Mouse (Mus musculus): ENCODE data around the gene Ppp1r36.

The Ppp1r36 gene

GRCm38 (mm10) chr12:76463391-76463790 is 46.1 kb downstream of the Ppp1r36 start:
- CTCF ChIA-PET, result interaction anchor here (0.6 to 0.8 kb wide), 4 partner anchors 12 to 490 kb away, joined by 3 to 4 read pairs (median 4); no protein-coding TSS in a partner anchor
- POLR2A ChIA-PET, result interaction anchor here in 2 of 4 experiments (0.7 to 1.1 kb wide), 2 partner anchors 16 to 232 kb away, joined by 4 to 5 read pairs; no protein-coding TSS in a partner anchor

DNA sequence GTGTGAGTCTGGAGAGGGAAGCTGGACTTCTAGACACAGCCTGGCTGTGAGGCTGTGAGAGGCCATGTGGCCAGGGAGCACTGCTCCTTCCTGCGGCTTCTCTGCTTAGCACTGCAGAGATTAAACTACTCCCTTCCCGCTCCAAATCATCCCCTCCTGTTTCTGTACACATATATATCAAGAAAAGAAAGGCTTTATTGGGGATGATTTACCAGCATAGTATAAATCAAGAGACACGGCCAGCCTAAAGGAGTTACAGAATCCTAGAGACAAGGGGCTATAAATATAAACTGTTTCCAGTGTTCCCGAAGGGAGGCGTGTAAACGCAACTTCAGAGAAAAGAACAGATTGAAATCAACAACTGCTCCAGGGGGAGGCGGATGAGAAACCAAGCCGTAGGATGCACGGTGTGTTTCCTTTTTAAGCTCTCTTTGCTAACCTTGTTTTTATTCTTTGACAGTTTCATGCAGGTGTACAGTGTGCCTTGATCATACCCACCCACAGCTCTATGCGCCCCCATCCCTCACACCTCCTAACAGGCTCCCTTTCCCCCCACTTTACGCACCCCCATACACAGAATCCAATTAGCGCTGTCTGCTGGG is 47.4 kb downstream of the Ppp1r36 start:
- POLR2A ChIA-PET, result no interaction called here
- CTCF ChIA-PET, result no interaction called here

GRCm38 (mm10) chr12:76466651-76467050 is 49.3 kb downstream of the Ppp1r36 start:
- ChIA-PET POLR2A (interaction anchor here in 2 of 4 experiments (0.5 to 1.5 kb wide), 3 partner anchors 9 to 40 kb away, joined by 3 to 4 read pairs (median 4); no protein-coding TSS in a partner anchor), CTCF (interaction anchor here in 2 of 4 experiments (0.6 to 0.7 kb wide), 2 partner anchors 41 to 177 kb away, joined by 3 read pairs; no protein-coding TSS in a partner anchor)

GRCm38 (mm10) chr12:76467256-76467655 is 49.9 kb downstream of the Ppp1r36 start:
- CTCF ChIA-PET, result no interaction called here
- POLR2A ChIA-PET, result interaction anchor here in 1 of 4 experiments (0.8 kb wide), 1 partner anchor 9 kb away, joined by 4 read pairs; no protein-coding TSS in a partner anchor

- CTCF ChIA-PET, result interaction anchor here in 2 of 4 experiments (0.6 to 1.9 kb wide), 3 partner anchors 52 to 386 kb away, joined by 3 to 4 read pairs (median 3); no protein-coding TSS in a partner anchor
- POLR2A ChIA-PET, result interaction anchor here in 1 of 4 experiments (0.6 to 1.1 kb wide), 3 partner anchors 27 to 218 kb away, joined by 3 to 4 read pairs (median 3); partner anchors contain the start of gene Hspa2
These were observed 54.7 kb downstream of the Ppp1r36 start for GRCm38 (mm10) chr12:76472046-76472445.

GRCm38 (mm10) chr12:76473562-76474245 is 56.4 kb downstream of the Ppp1r36 start:
- ChIA-PET CTCF (interaction anchor here (0.6 to 2.5 kb wide), 16 partner anchors 12 to 1573 kb away, joined by 3 to 17 read pairs (median 4); no protein-coding TSS in a partner anchor), POLR2A (interaction anchor here in 2 of 4 experiments (0.6 to 1.6 kb wide), 13 partner anchors 12 to 858 kb away, joined by 3 to 10 read pairs (median 3); partner anchors contain the start of genes Hspa2 (in 1 of the 2) and Mthfd1 (in 1 of the 2))

DNA sequence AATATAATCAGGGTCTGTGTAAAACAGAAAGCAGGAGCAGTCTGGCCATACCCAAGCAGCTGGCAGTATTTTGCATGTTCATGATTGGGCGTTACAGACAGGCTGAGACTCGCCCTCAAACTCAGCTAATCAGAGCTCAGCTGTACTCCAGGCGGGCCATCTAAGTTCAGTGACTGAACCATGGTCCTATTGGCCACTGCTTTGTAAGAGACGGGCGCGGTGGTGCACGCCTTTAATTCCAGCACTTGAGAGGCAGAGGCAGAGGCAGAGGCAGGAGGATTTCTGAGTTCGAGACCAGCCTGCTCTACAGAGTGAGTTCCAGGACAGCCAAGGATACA is 56.9 kb downstream of the Ppp1r36 start:
- ChIA-PET POLR2A (interaction anchor here in 2 of 4 experiments (0.6 to 1.6 kb wide), 13 partner anchors 12 to 859 kb away, joined by 3 to 10 read pairs (median 3); partner anchors contain the start of genes Hspa2 (in 1 of the 2) and Mthfd1 (in 1 of the 2)), CTCF (interaction anchor here in 3 of 4 experiments (0.6 to 2.5 kb wide), 10 partner anchors 14 to 1573 kb away, joined by 3 to 15 read pairs (median 4); no protein-coding TSS in a partner anchor)

GRCm38 (mm10) chr12:76474802-76475201 is 57.5 kb downstream of the Ppp1r36 start:
- ChIA-PET CTCF (interaction anchor here in 1 of 4 experiments (1.1 to 2.5 kb wide), 3 partner anchors 21 to 362 kb away, joined by 3 to 9 read pairs (median 4); no protein-coding TSS in a partner anchor), POLR2A (interaction anchor here in 2 of 4 experiments (0.8 to 1.6 kb wide), 8 partner anchors 11 to 133 kb away, joined by 3 to 10 read pairs (median 6); partner anchors contain the start of gene Hspa2 (in 1 of the 2))

GRCm38 (mm10) chr12:76476146-76476545 is 58.8 kb downstream of the Ppp1r36 start:
- ChIA-PET CTCF (no interaction called here), POLR2A (no interaction called here)

DNA sequence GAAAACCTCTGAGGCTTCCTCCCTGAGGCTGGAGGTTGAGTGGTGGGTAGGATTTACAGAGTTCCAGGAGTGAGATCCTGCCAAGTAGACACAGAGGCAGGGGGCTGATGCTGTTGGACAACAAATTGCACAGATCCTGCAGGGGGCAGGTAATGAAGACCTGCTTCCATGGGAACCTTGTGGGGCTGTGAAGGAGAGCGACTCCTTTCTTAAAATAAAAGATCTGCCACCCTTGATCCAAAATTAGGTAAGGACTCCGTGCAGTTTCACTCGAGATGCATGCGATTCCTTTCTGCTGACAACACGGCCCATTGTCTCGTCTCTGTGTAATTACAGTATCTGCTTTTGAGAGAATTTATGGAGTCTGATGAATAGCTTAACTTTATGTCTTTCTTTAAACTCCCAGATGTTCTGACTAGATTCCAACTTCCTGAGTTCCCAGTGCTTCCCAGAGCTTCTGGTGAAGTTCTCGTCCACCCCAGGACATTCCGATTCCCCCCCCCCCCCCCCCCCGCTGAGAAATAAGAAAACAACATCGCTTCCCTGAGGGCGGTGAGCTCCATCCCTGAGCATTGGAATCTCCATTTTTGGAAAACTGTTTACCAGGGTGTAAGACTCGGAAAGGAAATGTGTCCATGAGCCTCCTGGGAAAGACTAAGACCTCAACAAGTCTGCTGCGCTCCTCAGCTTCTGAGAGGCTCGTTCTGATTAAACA is 61.1 kb downstream of the Ppp1r36 start:
- CTCF ChIA-PET, result interaction anchor here in 1 of 4 experiments (1.0 kb wide), 1 partner anchor 75 kb away, joined by 8 read pairs; the partner anchor contains the start of gene Hspa2
- POLR2A ChIA-PET, result interaction anchor here in 2 of 4 experiments (0.6 to 1.2 kb wide), 3 partner anchors 19 to 70 kb away, joined by 3 to 5 read pairs (median 3); no protein-coding TSS in a partner anchor

GRCm38 (mm10) chr12:76479174-76479573 is 61.8 kb downstream of the Ppp1r36 start:
- ChIA-PET POLR2A (interaction anchor here in 2 of 4 experiments (0.8 to 1.2 kb wide), 2 partner anchors 19 to 69 kb away, joined by 3 read pairs; no protein-coding TSS in a partner anchor), CTCF (interaction anchor here in 1 of 4 experiments (0.6 to 1.0 kb wide), 2 partner anchors 75 to 77 kb away, joined by 4 to 8 read pairs; partner anchors contain the start of gene Hspa2)

GRCm38 (mm10) chr12:76479836-76480495 is 62.6 kb downstream of the Ppp1r36 start:
- POLR2A ChIA-PET, result interaction anchor here in 1 of 4 experiments (1.2 kb wide), 1 partner anchor 68 kb away, joined by 3 read pairs; no protein-coding TSS in a partner anchor

GRCm38 (mm10) chr12:76482446-76482845 is 65.1 kb downstream of the Ppp1r36 start:
- ChIA-PET CTCF (interaction anchor here in 2 of 4 experiments (0.7 to 0.9 kb wide), 2 partner anchors 14 to 65 kb away, joined by 3 read pairs; partner anchors contain the start of gene Ppp1r36 (in 1 of the 2)), POLR2A (interaction anchor here in 3 of 4 experiments (0.6 to 1.1 kb wide), 3 partner anchors 79 to 287 kb away, joined by 3 to 4 read pairs (median 3); partner anchors contain the start of gene Hspa2 (in 1 of the 3))

More at GRCm38 (mm10) chr12:76479836-76480495, 62.6 kb downstream of the Ppp1r36 start:
- CTCF ChIA-PET, result no interaction called here

DNA sequence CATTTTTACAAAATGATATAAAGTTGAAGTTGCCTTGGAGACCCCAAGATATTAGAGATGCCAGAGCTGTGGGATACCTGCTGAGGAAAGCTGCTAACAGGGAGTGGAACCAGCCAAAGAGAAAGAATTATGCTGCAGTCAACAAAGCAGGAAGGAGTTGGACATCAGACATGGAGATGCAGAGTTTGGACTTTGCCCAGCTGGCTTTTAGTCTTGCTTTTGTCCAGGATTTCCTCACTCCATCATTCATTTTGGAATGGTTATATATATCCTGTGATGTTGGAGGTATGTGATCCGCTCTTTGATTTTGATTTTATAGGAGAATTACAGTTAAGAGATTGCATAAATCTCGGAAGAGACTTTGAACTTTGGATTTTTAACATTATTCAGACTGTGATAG is 65.6 kb downstream of the Ppp1r36 start:
- POLR2A ChIA-PET, result interaction anchor here in 2 of 4 experiments (0.6 to 1.1 kb wide), 2 partner anchors 79 to 287 kb away, joined by 3 to 4 read pairs; partner anchors contain the start of gene Hspa2 (in 1 of the 2)
- CTCF ChIA-PET, result interaction anchor here in 1 of 4 experiments (1.4 kb wide), 1 partner anchor 80 kb away, joined by 3 read pairs; no protein-coding TSS in a partner anchor

DNA sequence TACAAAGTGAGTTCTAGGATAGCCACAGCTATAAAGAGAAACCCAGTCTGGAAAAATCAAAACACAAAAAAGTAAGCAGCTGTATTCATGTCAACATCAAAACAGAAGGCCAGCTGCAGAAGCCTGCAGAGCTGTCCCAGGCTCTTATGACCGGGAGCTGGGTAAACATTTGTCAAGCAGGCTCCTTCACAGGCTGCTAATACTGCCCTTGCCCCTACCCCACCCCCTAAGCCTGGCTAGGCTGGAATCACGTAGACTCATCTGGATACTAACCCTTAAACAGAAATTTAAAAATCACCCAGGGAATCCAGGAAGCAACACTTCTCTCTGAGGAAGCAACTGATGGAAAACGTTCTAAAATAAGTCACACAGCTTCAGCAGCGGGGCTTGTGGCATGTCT is 67.5 kb downstream of the Ppp1r36 start:
- ChIA-PET CTCF (interaction anchor here (0.5 to 3.9 kb wide), 5 partner anchors 11 to 139 kb away, joined by 4 to 21 read pairs (median 5); no protein-coding TSS in a partner anchor), POLR2A (interaction anchor here in 3 of 4 experiments (0.6 to 3.6 kb wide), 13 partner anchors 11 to 383 kb away, joined by 3 to 22 read pairs (median 3); partner anchors contain the start of gene Hspa2 (in 1 of the 3))

GRCm38 (mm10) chr12:76485381-76485780 is 68.0 kb downstream of the Ppp1r36 start:
- POLR2A ChIA-PET, result interaction anchor here in 3 of 4 experiments (0.6 to 5.0 kb wide), 18 partner anchors 10 to 388 kb away, joined by 3 to 29 read pairs (median 3); partner anchors contain the start of gene Hspa2 (in 1 of the 3)
- CTCF ChIA-PET, result interaction anchor here (0.5 to 3.9 kb wide), 10 partner anchors 11 to 319 kb away, joined by 3 to 21 read pairs (median 5); no protein-coding TSS in a partner anchor

DNA sequence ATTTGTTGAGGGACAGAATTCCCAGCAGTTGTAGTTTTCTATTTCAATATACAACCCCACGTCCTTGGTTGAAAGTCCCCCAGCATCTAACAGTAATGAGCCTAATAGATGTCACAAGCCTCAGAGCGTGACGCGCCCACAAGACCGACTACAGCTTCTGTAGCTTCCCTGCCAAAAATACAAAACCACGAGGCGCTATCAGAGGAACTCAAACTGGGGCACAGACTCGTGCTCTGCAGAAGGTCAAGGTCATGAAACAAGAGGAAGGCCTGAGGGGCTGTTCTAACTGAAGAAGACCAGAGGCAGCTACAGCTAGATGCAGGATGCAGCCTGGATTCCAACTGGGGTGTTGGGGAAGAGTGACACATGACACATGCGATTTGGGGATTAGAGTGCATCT is 69.6 kb downstream of the Ppp1r36 start:
- ChIA-PET POLR2A (interaction anchor here in 3 of 4 experiments (0.6 to 5.0 kb wide), 22 partner anchors 9 to 397 kb away, joined by 3 to 29 read pairs (median 4); partner anchors contain the start of genes Hspa2 (in 2 of the 3) and Mthfd1 (in 1 of the 3)), CTCF (interaction anchor here in 3 of 4 experiments (1.1 to 3.9 kb wide), 8 partner anchors 9 to 114 kb away, joined by 3 to 21 read pairs (median 5); no protein-coding TSS in a partner anchor)
